Mouse (Mus musculus) G1E-ER4 (cell line): ENCODE measurements around the gene Gm20662. TPM values are rescaled to one million over a fixed set of nuclear protein-coding genes. Genes with fewer than 3 reads are reported as not detected.

Experiments
- GATA1 ChIP-seq: IDR thresholded peaks from one replicate; pipeline ENCODE4 v1.8.0; 2012; ENCODE audit warnings: low read length, inconsistent platforms
- polyA plus RNA-seq: library from polyadenylated mRNA; stranded (reverse); fragments of >175 nt; gene quantifications from 2 replicates; pipeline ENCODE4 v1.2.3, GENCODE M21; 2012

The Gm20662 gene
- polyA plus RNA-seq, 1 experiment: 0.08 TPM

GRCm38 (mm10) chr9:108073141-108073930 is 77.2 kb downstream of the Gm20662 start:
- TF ChIP-seq GATA1: no peak

GRCm38 (mm10) chr9:108080168-108080567 is 84.0 kb downstream of the Gm20662 start, which contains the start of gene Mst1:
Mst1 (plus strand) TSS chr9:108080436.
- no peak for TF ChIP-seq GATA1

- no peak for TF ChIP-seq GATA1
These were observed 86.4 kb downstream of the Gm20662 start for GRCm38 (mm10) chr9:108082549-108082948.

GRCm38 (mm10) chr9:108082988-108083431 is 86.9 kb downstream of the Gm20662 start, which contains the start of gene Rnf123:
Rnf123 (minus strand) TSS chr9:108083346.
- TF ChIP-seq GATA1: no peak

GRCm38 (mm10) chr9:108083561-108083960 is 87.4 kb downstream of the Gm20662 start:
- no peak for TF ChIP-seq GATA1

- no peak for TF ChIP-seq GATA1
These were observed 89.1 kb downstream of the Gm20662 start for GRCm38 (mm10) chr9:108085261-108085660.

GRCm38 (mm10) chr9:108090611-108091120 is 94.5 kb downstream of the Gm20662 start:
- no peak for TF ChIP-seq GATA1

GRCm38 (mm10) chr9:108093586-108093985 is 97.4 kb downstream of the Gm20662 start:
- TF ChIP-seq GATA1: no peak

- TF ChIP-seq GATA1: no peak
These were observed 98.2 kb downstream of the Gm20662 start, which contains the start of gene Apeh for GRCm38 (mm10) chr9:108094184-108094941. Apeh (minus strand) TSS chr9:108094606.

Other genes with a start within 250 kb of the Gm20662 start
- 16.1 and 25.4 TPM in 2 replicates for gene Rbm5, start 225.4 kb upstream of the Gm20662 start, polyA plus RNA-seq
- 24.8 and 40.9 TPM in 2 replicates for gene Rbm6, start 123.1 kb upstream of the Gm20662 start, polyA plus RNA-seq
- 12.3 and 12.7 TPM in 2 replicates for gene Mon1a, start 108.2 kb upstream of the Gm20662 start, polyA plus RNA-seq
- 0.02 TPM in 1 of 2 replicates, not detected in the other for gene Mst1r, start 89.5 kb upstream of the Gm20662 start, polyA plus RNA-seq
- not detected in 2 replicates for gene Actl11, start 67.9 kb upstream of the Gm20662 start, polyA plus RNA-seq
- gene Camkv, start 60.7 kb upstream of the Gm20662 start, polyA plus RNA-seq: not detected in 2 replicates
- gene Traip, start 46.2 kb upstream of the Gm20662 start, polyA plus RNA-seq: 4.1 and 9.1 TPM in 2 replicates
- gene Uba7, start 20.8 kb upstream of the Gm20662 start, polyA plus RNA-seq: 23.2 and 52.7 TPM in 2 replicates
- 0.10 and 0.19 TPM in 2 replicates for gene Gm20661, start 13.3 kb upstream of the Gm20662 start, polyA plus RNA-seq
- 104 and 110 TPM in 2 replicates for gene Inka1, start 10.5 kb upstream of the Gm20662 start, polyA plus RNA-seq
- gene Cdhr4, start 3.9 kb upstream of the Gm20662 start, polyA plus RNA-seq: 0.38 and 0.67 TPM in 2 replicates
- gene Ip6k1, start 6.2 kb downstream of the Gm20662 start, polyA plus RNA-seq: 80.8 and 109 TPM in 2 replicates
- 7.7 and 10.5 TPM in 2 replicates for gene Gmppb, start 52.9 kb downstream of the Gm20662 start, polyA plus RNA-seq
- gene Amigo3, start 56.8 kb downstream of the Gm20662 start, polyA plus RNA-seq: 0.24 and 0.32 TPM in 2 replicates
- gene Mst1, start 84.1 kb downstream of the Gm20662 start, polyA plus RNA-seq: 9.2 and 12.4 TPM in 2 replicates
- gene Rnf123, start 87.0 kb downstream of the Gm20662 start, polyA plus RNA-seq: 25.7 and 84.5 TPM in 2 replicates
- gene Apeh, start 98.3 kb downstream of the Gm20662 start, polyA plus RNA-seq: 70.8 and 89.8 TPM in 2 replicates
- gene Bsn, start 194.0 kb downstream of the Gm20662 start, polyA plus RNA-seq: 5.2 and 8.1 TPM in 2 replicates